Mouse (Mus musculus) midbrain, embryonic 11.5 days (tissue): Measurements from ENCODE around the gene Wfdc3. TPM values are rescaled to one million over a fixed set of nuclear protein-coding genes. Genes with fewer than 3 reads are reported as not detected.

Experiments
- ATAC-seq: fragments of 200-750 bp; cut with Nextera tagmentation; 2 replicates; pipeline ENCODE4 v1.8.0; 2017; ENCODE audit warnings: moderate TSS enrichment, moderate library complexity; ENCODE audit not compliant: low FRiP score
- DNase-seq: peaks from one replicate; pipeline ENCODE4 v3.0.0; 2015; ENCODE audit warnings: low spot score; ENCODE audit errors: missing footprints
- H3K27ac ChIP-seq: fragments of 300-500 bp; sonication (generic); 2 replicates; pipeline ENCODE4 v1.5.1; 2014; ENCODE audit warnings: low read depth, low read length
- H3K27me3 ChIP-seq: fragments of 300-500 bp; sonication (generic); 2 replicates; pipeline ENCODE4 v1.6.1; 2014; ENCODE audit warnings: mild to moderate bottlenecking, low read length, moderate library complexity, mixed read lengths; ENCODE audit not compliant: control insufficient read depth, insufficient read depth
- H3K36me3 ChIP-seq: fragments of 300-500 bp; sonication (generic); 2 replicates; pipeline ENCODE4 v1.6.1; 2014; ENCODE audit warnings: mild to moderate bottlenecking, low read length, moderate library complexity, mixed read lengths; ENCODE audit not compliant: control insufficient read depth, insufficient read depth
- H3K4me1 ChIP-seq: fragments of 300-500 bp; sonication (generic); 2 replicates; pipeline ENCODE4 v1.6.1; 2014; ENCODE audit warnings: low read length; ENCODE audit not compliant: control insufficient read depth, insufficient read depth
- H3K4me2 ChIP-seq: fragments of 300-500 bp; sonication (generic); 2 replicates; pipeline ENCODE4 v1.6.1; 2014; ENCODE audit warnings: mild to moderate bottlenecking, moderate library complexity
- H3K4me3 ChIP-seq: fragments of 300-500 bp; sonication (generic); 2 replicates; pipeline ENCODE4 v1.5.1; 2014; ENCODE audit warnings: low read depth, low read length
- H3K9ac ChIP-seq: fragments of 300-500 bp; sonication (generic); 2 replicates; pipeline ENCODE4 v1.6.1; 2014; ENCODE audit warnings: low read length
- H3K9me3 ChIP-seq: fragments of 300-500 bp; sonication (generic); 2 replicates; pipeline ENCODE4 v1.6.1; 2016; ENCODE audit warnings: low read length; ENCODE audit not compliant: control insufficient read depth
- WGBS: fragments of 180-500 bp; shearing (Covaris S2); extraction: QIAGEN DNeasy Blood & Tissue Kit; methylation state at CpG from one replicate; pipeline ENCODE4 v1.1.7; 2014; 5-methylcytosine and 5-hydroxymethylcytosine counted together
- polyA plus RNA-seq: library from polyadenylated mRNA; unstranded; fragments of >200 nt; fragmentation: Nextera tagmentation; extraction: Ambion mirVana; gene quantifications from 2 replicates; pipeline ENCODE4 v1.2.1, GENCODE M21; 2014

Gene Wfdc3
- polyA plus RNA-seq, 1 experiment from 2014 or later, result 0.85 TPM

GRCm38 (mm10) chr2:164704235-164704634 is 41.5 kb downstream of the Wfdc3 start:
- no peak overlapping the region for H3K9ac ChIP-seq
- H3K27ac ChIP-seq, result no peak overlapping the region
- DNase-seq (no peak), ATAC-seq (no peak)
- H3K4me2 ChIP-seq, result no peak overlapping the region
- H3K4me3 ChIP-seq, result no peak overlapping the region
- 74% methylated on average over 5 of the region's 5 CpGs for WGBS
- H3K4me1 ChIP-seq, result no peaks in the 10 kb centered on the region
- H3K36me3 ChIP-seq, result no peaks in the 10 kb centered on the region
- H3K27me3 ChIP-seq, result no peaks in the 10 kb centered on the region
- no peaks in the 10 kb centered on the region for H3K9me3 ChIP-seq

GRCm38 (mm10) chr2:164701761-164702160 is 44.0 kb downstream of the Wfdc3 start:
- Histone ChIP-seq H3K27ac (no peak overlapping the region), H3K4me2 (no peak overlapping the region), H3K4me3 (no peak overlapping the region), H3K9me3 (no peaks in the 10 kb centered on the region), H3K27me3 (no peaks in the 10 kb centered on the region), H3K4me1 (no peaks in the 10 kb centered on the region), H3K36me3 (no peaks in the 10 kb centered on the region), H3K9ac (no peak overlapping the region)
- 92% methylated on average over 5 of the region's 5 CpGs for WGBS
- no peak for ATAC-seq
- DNase-seq, result no peak

- no peak overlapping the region for H3K27ac ChIP-seq
- DNase-seq (no peak), ATAC-seq (no peak)
- H3K9me3 ChIP-seq, result no peaks in the 10 kb centered on the region
- H3K4me3 ChIP-seq, result no peak overlapping the region
- no peaks in the 10 kb centered on the region for H3K4me1 ChIP-seq
- H3K27me3 ChIP-seq, result no peaks in the 10 kb centered on the region
- 81% methylated on average over 5 of the region's 5 CpGs for WGBS
- H3K9ac ChIP-seq, result no peak overlapping the region
- no peaks in the 10 kb centered on the region for H3K36me3 ChIP-seq
- H3K4me2 ChIP-seq, result no peak overlapping the region
These were observed 44.8 kb downstream of the Wfdc3 start for GRCm38 (mm10) chr2:164700959-164701358.

GRCm38 (mm10) chr2:164698201-164698600 is 47.5 kb downstream of the Wfdc3 start, which contains the start of gene Spint4:
Spint4 (plus strand) TSS chr2:164698501.
- Histone ChIP-seq H3K4me3 (no peak within 1 kb of the TSS), H3K4me2 (no peak within 1 kb of the TSS), H3K9me3 (no peaks in the 10 kb centered on the region), H3K27ac (no peak within 1 kb of the TSS), H3K9ac (no peak within 1 kb of the TSS), H3K27me3 (no peaks in the 10 kb centered on the region), H3K4me1 (no peaks in the 10 kb centered on the region), H3K36me3 (no peaks in the 10 kb centered on the region)
- WGBS, result 76% methylated on average over 4 of the region's 4 CpGs
- DNase-seq (no peak), ATAC-seq (no peak)

GRCm38 (mm10) chr2:164684807-164685206 is 60.9 kb downstream of the Wfdc3 start, which contains the start of gene Wfdc13:
Wfdc13 (plus strand) TSS chr2:164685107.
- H3K27ac ChIP-seq, result no peak within 1 kb of the TSS
- H3K9ac ChIP-seq, result no peak within 1 kb of the TSS
- no peaks in the 10 kb centered on the region for H3K9me3 ChIP-seq
- no peak for ATAC-seq
- WGBS, result 63% methylated on average over 3 of the region's 3 CpGs
- no peaks in the 10 kb centered on the region for H3K4me1 ChIP-seq
- no peaks in the 10 kb centered on the region for H3K27me3 ChIP-seq
- H3K4me3 ChIP-seq, result no peak within 1 kb of the TSS
- H3K36me3 ChIP-seq, result no peaks in the 10 kb centered on the region
- DNase-seq, result no peak
- no peak within 1 kb of the TSS for H3K4me2 ChIP-seq

Other genes with a start within 250 kb of the Wfdc3 start
- gene Pigt, start 248.4 kb downstream of the Wfdc3 start, polyA plus RNA-seq, result 48.1 and 51.9 TPM in 2 replicates
- gene Wfdc2, start 183.5 kb downstream of the Wfdc3 start, polyA plus RNA-seq, result 15.4 and 21.7 TPM in 2 replicates
- not detected in 2 replicates for gene Spint3, start 172.5 kb downstream of the Wfdc3 start, polyA plus RNA-seq
- not detected in 2 replicates for gene Wfdc6a, start 160.5 kb downstream of the Wfdc3 start, polyA plus RNA-seq
- not detected in 2 replicates for gene Eppin, start 152.3 kb downstream of the Wfdc3 start, polyA plus RNA-seq
- gene Wfdc6b, start 132.4 kb downstream of the Wfdc3 start, polyA plus RNA-seq, result not detected in 2 replicates
- not detected in 2 replicates for gene Wfdc8, start 132.3 kb downstream of the Wfdc3 start, polyA plus RNA-seq
- not detected in 2 replicates for gene Wfdc16, start 107.1 kb downstream of the Wfdc3 start, polyA plus RNA-seq
- not detected in 2 replicates for gene Wfdc10, start 89.9 kb downstream of the Wfdc3 start, polyA plus RNA-seq
- gene Wfdc9, start 89.3 kb downstream of the Wfdc3 start, polyA plus RNA-seq, result not detected in 2 replicates
- gene Wfdc11, start 71.8 kb downstream of the Wfdc3 start, polyA plus RNA-seq, result not detected in 2 replicates
- 0.21 TPM in 1 of 2 replicates, not detected in the other for gene Wfdc13, start 60.8 kb downstream of the Wfdc3 start, polyA plus RNA-seq
- not detected in 2 replicates for gene Spint4, start 47.4 kb downstream of the Wfdc3 start, polyA plus RNA-seq
- not detected in 2 replicates for gene Spint5, start 30.6 kb downstream of the Wfdc3 start, polyA plus RNA-seq
- 75.9 and 82.5 TPM in 2 replicates for gene Dnttip1, start 52 bp upstream of the Wfdc3 start, polyA plus RNA-seq
- 520 and 544 TPM in 2 replicates for gene Ube2c, start 24.0 kb upstream of the Wfdc3 start, polyA plus RNA-seq
- not detected in 2 replicates for gene Tnnc2, start 34.0 kb upstream of the Wfdc3 start, polyA plus RNA-seq
- 10.4 and 11.7 TPM in 2 replicates for gene Snx21, start 39.9 kb upstream of the Wfdc3 start, polyA plus RNA-seq
- 10.2 and 12.6 TPM in 2 replicates for gene Acot8, start 59.0 kb upstream of the Wfdc3 start, polyA plus RNA-seq
- 11.4 and 12.6 TPM in 2 replicates for gene Zswim3, start 59.2 kb upstream of the Wfdc3 start, polyA plus RNA-seq
- 22.0 and 23.2 TPM in 2 replicates for gene Zswim1, start 76.8 kb upstream of the Wfdc3 start, polyA plus RNA-seq
- not detected in 2 replicates for gene Spata25, start 82.6 kb upstream of the Wfdc3 start, polyA plus RNA-seq
- 84.8 and 89.7 TPM in 2 replicates for gene Ctsa, start 86.9 kb upstream of the Wfdc3 start, polyA plus RNA-seq
- 3.8 and 4.5 TPM in 2 replicates for gene Neurl2, start 87.5 kb upstream of the Wfdc3 start, polyA plus RNA-seq
- 91.8 and 97.3 TPM in 2 replicates for gene Pltp, start 111.8 kb upstream of the Wfdc3 start, polyA plus RNA-seq
- gene Pcif1, start 133.4 kb upstream of the Wfdc3 start, polyA plus RNA-seq, result 62.0 and 65.7 TPM in 2 replicates
- 8.2 and 8.8 TPM in 2 replicates for gene Zfp335, start 165.8 kb upstream of the Wfdc3 start, polyA plus RNA-seq
- 1.9 and 2.0 TPM in 2 replicates for gene Mmp9, start 194.8 kb upstream of the Wfdc3 start, polyA plus RNA-seq
- gene Slc12a5, start 214.9 kb upstream of the Wfdc3 start, polyA plus RNA-seq, result 2.8 and 3.0 TPM in 2 replicates